Mouse (Mus musculus) C2C12 (cell line): ENCODE results near the gene Camp. TPM values are rescaled to one million over a fixed set of nuclear protein-coding genes. Genes with fewer than 3 reads are reported as not detected.
A peak's percentile ranks its signal among the peaks of the same experiment; 100 is the strongest.

ENCODE experiments used
- H3K27me3 ChIP-seq: one replicate; pipeline ENCODE4 v1.6.1; 2011; ENCODE audit not compliant: control insufficient read depth, insufficient read depth, insufficient read length
- H3K36me3 ChIP-seq: one replicate; pipeline ENCODE4 v1.6.1; 2011; ENCODE audit not compliant: control insufficient read depth, insufficient read depth
- H3K4me3 ChIP-seq: one replicate; pipeline ENCODE4 v1.5.1; 2011; ENCODE audit warnings: mild to moderate bottlenecking, control low read depth; ENCODE audit not compliant: poor library complexity, insufficient read depth, severe bottlenecking
- H3K79me2 ChIP-seq: one replicate; pipeline ENCODE4 v1.6.1; 2011; ENCODE audit not compliant: control insufficient read depth, insufficient read depth
- H3K79me3 ChIP-seq: one replicate; pipeline ENCODE4 v1.6.1; 2011; ENCODE audit warnings: low read depth, control low read depth
- H3ac ChIP-seq: one replicate; pipeline ENCODE3; 2011; ENCODE audit warnings: low read depth; ENCODE audit not compliant: control insufficient read depth, insufficient read length
- CEBPB ChIP-seq: IDR thresholded peaks from one replicate; pipeline ENCODE4 v1.6.1; 2011; ENCODE audit warnings: low read depth, mild to moderate bottlenecking, control low read depth, moderate library complexity
- CTCF ChIP-seq: IDR thresholded peaks from one replicate; pipeline ENCODE4 v1.5.1; 2011; ENCODE audit not compliant: control insufficient read depth, insufficient read depth, insufficient read length
- FOSL1 ChIP-seq: IDR thresholded peaks from one replicate; pipeline ENCODE4 v1.8.0; 2011; ENCODE audit warnings: mild to moderate bottlenecking, low read length; ENCODE audit not compliant: poor library complexity, insufficient read depth, severe bottlenecking
- MAX ChIP-seq: IDR thresholded peaks from one replicate; pipeline ENCODE4 v1.6.1; 2011; ENCODE audit warnings: mild to moderate bottlenecking, control low read depth
- MYOD1 ChIP-seq: IDR thresholded peaks from one replicate; pipeline ENCODE4 v1.6.1; 2011; ENCODE audit warnings: low read depth; ENCODE audit not compliant: control insufficient read depth, insufficient read length
- MYOG ChIP-seq: IDR thresholded peaks from one replicate; pipeline ENCODE4 v1.6.1; 2011; ENCODE audit not compliant: control insufficient read depth, insufficient read length; ENCODE audit errors: extremely low read depth
- USF1 ChIP-seq: IDR thresholded peaks from one replicate; pipeline ENCODE4 v1.6.1; 2011; ENCODE audit warnings: low read depth, mild to moderate bottlenecking, control low read depth, moderate library complexity
- polyA plus RNA-seq: library from polyadenylated mRNA; unstranded; fragments of >200 nt; fragmentation: generic; extraction: Trizol; gene quantifications from one replicate; pipeline ENCODE4 v1.2.1, GENCODE M21; 2012; ENCODE audit warnings: missing spikeins

Camp gene
- polyA plus RNA-seq, 1 experiment: not detected

DNA sequence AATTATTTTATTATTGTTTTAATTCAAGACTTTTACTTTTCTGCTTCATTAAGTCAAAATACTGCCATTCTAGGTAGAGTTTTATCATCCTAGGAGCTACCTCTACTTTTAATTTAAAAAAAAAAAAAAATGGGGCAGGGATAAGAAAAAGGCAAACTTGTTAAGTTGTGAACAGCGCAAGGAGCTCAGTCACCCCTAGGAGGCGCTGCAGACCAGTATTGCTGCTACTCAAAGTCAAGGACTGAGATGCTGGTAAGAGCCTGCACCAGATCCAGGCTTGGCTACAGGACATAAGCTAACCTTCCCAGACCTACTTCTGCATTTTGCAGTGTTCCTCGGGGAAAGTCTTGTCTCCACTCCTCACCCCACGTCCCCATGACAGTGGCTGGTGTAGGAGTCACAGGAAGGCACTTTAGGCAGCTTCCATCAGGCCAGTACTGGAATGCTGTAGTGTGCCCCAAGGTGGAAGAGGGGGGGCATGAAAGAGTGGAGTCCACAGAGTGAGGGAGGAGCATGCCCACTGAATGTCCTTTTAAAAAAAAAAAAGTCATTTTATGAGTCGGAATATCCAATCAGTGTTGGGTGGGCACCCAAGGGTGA, 43.3 kb upstream of the Camp start:
- TF ChIP-seq CEBPB (no peak), USF1 (no peak), FOSL1 (no peak), CTCF (peak; percentile 51), MYOD1 (no peak), MAX (no peak), MYOG (no peak)
- no peak overlapping the region for H3K4me3 ChIP-seq
- H3K79me2 ChIP-seq: no peaks in the 10 kb centered on the region
- peaks cover 88% of the 10 kb centered on the region for H3K36me3 ChIP-seq
- no peaks in the 10 kb centered on the region for H3K79me3 ChIP-seq
- no peaks in the 10 kb centered on the region for H3K27me3 ChIP-seq
- H3ac ChIP-seq: no peak overlapping the region

DNA sequence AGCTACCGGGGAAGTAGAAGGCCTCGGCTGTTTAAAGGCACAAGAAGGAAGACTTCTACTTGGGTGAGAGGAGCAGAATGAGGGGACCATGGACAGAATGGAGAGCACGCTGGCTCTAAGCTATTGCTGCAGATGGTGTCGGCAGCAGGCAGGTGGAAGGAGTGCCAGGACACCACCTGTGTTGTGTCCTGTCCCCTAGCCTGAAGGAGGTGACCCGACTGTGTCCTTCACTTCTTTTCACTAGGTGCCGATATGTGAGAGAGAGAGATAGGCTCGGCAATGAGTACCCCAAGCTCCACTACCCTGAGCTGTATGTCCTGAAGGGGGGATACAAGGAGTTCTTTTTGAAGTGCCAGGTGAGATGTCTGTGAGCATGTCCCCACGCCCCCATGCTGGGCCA, 42.1 kb upstream of the Camp start:
- Histone ChIP-seq H3K27me3 (no peaks in the 10 kb centered on the region), H3K36me3 (peaks cover 95% of the 10 kb centered on the region), H3K4me3 (no peak overlapping the region), H3K79me3 (no peaks in the 10 kb centered on the region), H3K79me2 (no peaks in the 10 kb centered on the region), H3ac (no peak overlapping the region)
- TF ChIP-seq CEBPB (no peak), MYOD1 (no peak), USF1 (no peak), MAX (no peak), CTCF (no peak), MYOG (no peak), FOSL1 (no peak)

- TF ChIP-seq FOSL1 (no peak), MYOG (no peak)
- no peak overlapping the region for H3K4me3 ChIP-seq
- no peak overlapping the region for H3ac ChIP-seq
- peaks cover 28% of the 10 kb centered on the region for H3K79me2 ChIP-seq
- H3K27me3 ChIP-seq: no peaks in the 10 kb centered on the region
- H3K36me3 ChIP-seq: peaks cover 99% of the 10 kb centered on the region
- no peaks in the 10 kb centered on the region for H3K79me3 ChIP-seq
Observed at GRCm38 (mm10) chr9:109887321-109887720, 37.9 kb upstream of the Camp start.

GRCm38 (mm10) chr9:109886259-109886658, 36.8 kb upstream of the Camp start:
- Histone ChIP-seq H3K79me3 (no peaks in the 10 kb centered on the region), H3K79me2 (peaks cover 34% of the 10 kb centered on the region), H3K4me3 (no peak overlapping the region), H3ac (no peak overlapping the region), H3K27me3 (no peaks in the 10 kb centered on the region), H3K36me3 (peaks cover 98% of the 10 kb centered on the region)
- TF ChIP-seq CEBPB (no peak), FOSL1 (no peak), MYOG (no peak), MAX (no peak), USF1 (no peak)

- peaks cover 71% of the 10 kb centered on the region for H3K36me3 ChIP-seq
- peaks cover 76% of the 10 kb centered on the region for H3K79me2 ChIP-seq
Observed at GRCm38 (mm10) chr9:109879305-109879704, 29.9 kb upstream of the Camp start.

DNA sequence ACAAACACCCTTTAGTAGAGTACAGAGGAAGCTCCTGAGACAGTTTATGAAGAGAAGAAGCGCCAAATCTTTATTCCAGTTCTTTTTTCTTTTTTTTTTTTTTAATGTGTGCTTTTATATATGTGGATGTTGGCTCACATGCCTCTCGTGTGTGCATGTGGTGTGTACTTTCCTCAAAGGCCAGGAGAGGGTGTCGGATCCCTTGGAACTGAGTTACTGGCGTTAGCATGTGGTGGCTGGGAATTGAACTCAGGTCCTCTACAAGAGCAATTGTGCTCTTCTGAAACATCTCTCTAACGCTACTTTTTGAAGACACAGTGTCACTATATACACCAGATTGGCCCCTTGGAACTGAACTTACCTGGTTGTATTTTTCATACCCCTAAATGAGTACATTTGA, 28.2 kb upstream of the Camp start:
- TF ChIP-seq USF1: no peak
- TF ChIP-seq MAX: no peak
- TF ChIP-seq MYOG: no peak
- TF ChIP-seq CTCF: no peak
- no peak for TF ChIP-seq MYOD1
- TF ChIP-seq CEBPB: no peak
- no peak for TF ChIP-seq FOSL1
- H3K4me3 ChIP-seq: no peak overlapping the region
- peaks cover 54% of the 10 kb centered on the region for H3K36me3 ChIP-seq
- no peak overlapping the region for H3ac ChIP-seq
- peaks cover 44% of the 10 kb centered on the region for H3K79me3 ChIP-seq
- no peaks in the 10 kb centered on the region for H3K27me3 ChIP-seq
- H3K79me2 ChIP-seq: peaks cover 64% of the 10 kb centered on the region

More at GRCm38 (mm10) chr9:109879305-109879704, 29.9 kb upstream of the Camp start:
- no peak overlapping the region for H3K4me3 ChIP-seq
- no peak overlapping the region for H3ac ChIP-seq
- H3K27me3 ChIP-seq: no peaks in the 10 kb centered on the region
- peaks cover 44% of the 10 kb centered on the region for H3K79me3 ChIP-seq
- TF ChIP-seq CTCF (no peak), MAX (no peak), USF1 (no peak), MYOD1 (no peak), FOSL1 (no peak), CEBPB (no peak), MYOG (no peak)
